Mouse (Mus musculus) CH12.LX (cell line): ENCODE results near the gene Rasd2.

Source experiments
- CTCF ChIP-seq, 2 experiments: IDR thresholded peaks in 1 of 2; conservative IDR thresholded peaks in 1 of 2; 2 replicates each; pipeline ENCODE4 v1.5.1; 2011 to 2012; ENCODE audit warnings: low read depth in 2 of 2, low read length in 2 of 2, improper control_type of control experiment in 1 of 2, inconsistent platforms in 1 of 2, mild to moderate bottlenecking in 1 of 2, moderate library complexity in 1 of 2
- GABPA ChIP-seq: IDR thresholded peaks from 2 replicates; pipeline ENCODE4 v1.6.1; 2012; ENCODE audit warnings: low read depth, low read length, improper control_type of control experiment, inconsistent platforms; ENCODE audit not compliant: insufficient replicate concordance
- KAT2A ChIP-seq: IDR thresholded peaks from 2 replicates; pipeline ENCODE4 v1.6.1; 2012; ENCODE audit warnings: low read length, improper control_type of control experiment, inconsistent platforms; ENCODE audit not compliant: insufficient replicate concordance
- ZC3H11A ChIP-seq: IDR thresholded peaks from 2 replicates; pipeline ENCODE4 v1.6.1; 2012; ENCODE audit warnings: low read depth, mild to moderate bottlenecking, inconsistent platforms, low read length, improper control_type of control experiment

GRCm38 (mm10) chr8:75202041-75202656 lies 11.6 kb upstream of the Rasd2 start:
- TF ChIP-seq ZC3H11A (no peak), CTCF (conservative IDR thresholded peaks at IDR 0.05 in 1 of 2, IDR thresholded peaks at IDR 0.05 in 1 of 2; ENCODE audit: low read depth in 2 of 2, low read length in 2 of 2) (no peak), GABPA (no peak), KAT2A (no peak)
